ENCODE assay signal across 23 mouse cellular contexts in genomic region chr14:119731436-119732080, GRCm38 (mm10).
DNase-seq lines count a peak whose midpoint lies in the region; ATAC-seq and TF ChIP-seq lines count a peak whose summit lies in the region.
"Had no signal": no experiment of that assay in that cellular context is flagged by ENCODE, and none has a peak within 500 bp of the region (broad histone marks: within the 10 kb centered on the region; RNA-seq: fewer than 3 reads in every experiment).

No protein-coding gene starts in this region.

- TF ChIP-seq POLR2A in brain, embryonic 14.5 days (IDR thresholded peaks at IDR 0.05; ENCODE audit: borderline replicate concordance, extremely low read depth, insufficient read depth, insufficient read length, poor library complexity, severe bottlenecking), result no peak

- TF ChIP-seq CTCF in brain, embryonic 14.5 days (IDR thresholded peaks at IDR 0.05; ENCODE audit: borderline replicate concordance, extremely low read depth, insufficient read depth, insufficient read length), result no peak
- TF ChIP-seq CTCF in left cerebral cortex, adult 2 months (IDR thresholded peaks at IDR 0.05), result no peak

- H3K36me3 ChIP-seq in forebrain, embryonic 13.5 days (ENCODE audit: poor library complexity, severe bottlenecking), result no peaks in the 10 kb centered on the region
- no peaks in the 10 kb centered on the region for H3K36me3 ChIP-seq in forebrain, embryonic 16.5 days (ENCODE audit: control insufficient read depth, insufficient read depth)
- H3K36me3 ChIP-seq: embryonic facial prominence, embryonic 12.5 days; embryonic facial prominence, embryonic 15.5 days; hindbrain, embryonic 10.5 days had no signal

- H3K27ac ChIP-seq in forebrain, embryonic 13.5 days, result no peak overlapping the region
- no peak overlapping the region for H3K27ac ChIP-seq in forebrain, embryonic 16.5 days (ENCODE audit: low read length)
- H3K27ac ChIP-seq in left cerebral cortex, adult 2 months, result no peak overlapping the region
- H3K27ac ChIP-seq: embryonic facial prominence, embryonic 12.5 days; embryonic facial prominence, embryonic 15.5 days; hindbrain, embryonic 10.5 days; hindbrain, embryonic 14.5 days; hindbrain, postnatal 0 days had no signal

- H3K9ac ChIP-seq in forebrain, embryonic 13.5 days, result no peak overlapping the region
- H3K9ac ChIP-seq in forebrain, embryonic 16.5 days (replicated peaks; ENCODE audit: low read depth, low read length), result no peak overlapping the region
- H3K9ac ChIP-seq: embryonic facial prominence, embryonic 12.5 days; embryonic facial prominence, embryonic 15.5 days; hindbrain, embryonic 14.5 days had no signal

- 0 out of 2 replicates have a peak, but pooled peaks cover 8% of the 10 kb centered on the region for H3K27me3 ChIP-seq in forebrain, embryonic 13.5 days
- H3K27me3 ChIP-seq in forebrain, embryonic 16.5 days (replicated peaks; ENCODE audit: control insufficient read depth, insufficient read depth, low read length), result no peaks in the 10 kb centered on the region
- H3K27me3 ChIP-seq: embryonic facial prominence, embryonic 12.5 days; embryonic facial prominence, embryonic 15.5 days had no signal

- no peak overlapping the region for H3K4me3 ChIP-seq in forebrain, embryonic 13.5 days
- H3K4me3 ChIP-seq in forebrain, embryonic 16.5 days (replicated peaks; ENCODE audit: low read length), result no peak overlapping the region
- no peak overlapping the region for H3K4me3 ChIP-seq in left cerebral cortex, adult 2 months
- H3K4me3 ChIP-seq: embryonic facial prominence, embryonic 12.5 days; embryonic facial prominence, embryonic 15.5 days; hindbrain, embryonic 10.5 days had no signal

- 28% methylated on average over 7 of the region's 7 CpGs for WGBS in forebrain, embryonic 13.5 days
- 17% methylated on average over 7 of the region's 7 CpGs for WGBS in forebrain, embryonic 16.5 days

- H3K4me2 ChIP-seq in forebrain, embryonic 13.5 days, result no peak overlapping the region
- no peak overlapping the region for H3K4me2 ChIP-seq in forebrain, embryonic 16.5 days (ENCODE audit: low read length)
- H3K4me2 ChIP-seq: embryonic facial prominence, embryonic 12.5 days; embryonic facial prominence, embryonic 15.5 days; heart, embryonic 11.5 days; hindbrain, embryonic 14.5 days had no signal

- ATAC-seq in forebrain, embryonic 13.5 days, result peak; percentile 89
- peak; percentile 95 for ATAC-seq in forebrain, embryonic 16.5 days
- ATAC-seq: CD4-positive, CD25-positive, alpha-beta regulatory T cell, adult 4 months; hindbrain, postnatal 0 days; intestine, postnatal 0 days had no signal

- peak; percentile 82 for DNase-seq in brain, embryonic 14.5 days (ENCODE audit: low read depth)
- DNase-seq in left cerebral cortex, adult 2 months (ENCODE audit: extremely low spot score in 1 of 2, low spot score in 2 of 2), result no peak
- DNase-seq in spleen, postnatal 4 days (ENCODE audit: low spot score in 2 of 2), result no peak
- DNase-seq in heart, adult 11 months, result no peak
- DNase-seq: adrenal gland, adult 2 months; adrenal gland, postnatal 14 days; cerebellum, adult 18-20 months; cerebellum, adult 9-10 months; cerebellum, postnatal 25 days; gastrocnemius, postnatal 10 days; gastrocnemius, postnatal 36 days; heart, postnatal 36 days; kidney, adult 2 months had no signal

- peaks cover 7% of the 10 kb centered on the region; the same call in 1 of the 2 replicates for H3K4me1 ChIP-seq in forebrain, embryonic 13.5 days
- no peaks in the 10 kb centered on the region for H3K4me1 ChIP-seq in forebrain, embryonic 16.5 days (replicated peaks; ENCODE audit: control insufficient read depth, insufficient read depth, low read length)
- H3K4me1 ChIP-seq: embryonic facial prominence, embryonic 12.5 days; embryonic facial prominence, embryonic 15.5 days; hindbrain, embryonic 10.5 days had no signal

- intact Hi-C loops in left cerebral cortex, adult 2 months (cut with DNase I), result no loop called here

- no peaks in the 10 kb centered on the region for H3K9me3 ChIP-seq in forebrain, embryonic 13.5 days (replicated peaks)
- H3K9me3 ChIP-seq in forebrain, embryonic 16.5 days (ENCODE audit: control insufficient read depth, low read length), result no peaks in the 10 kb centered on the region
- H3K9me3 ChIP-seq: embryonic facial prominence, embryonic 12.5 days; embryonic facial prominence, embryonic 15.5 days; hindbrain, embryonic 10.5 days had no signal
